14 mouse cellular contexts compared by ENCODE assay signal in genomic region chr7:121082949-121083513, GRCm38 (mm10). TPM values are rescaled to one million over a fixed set of nuclear protein-coding genes. Genes with fewer than 3 reads are reported as not detected.
A peak's percentile ranks its signal among the peaks of the same experiment; 100 is the strongest.
DNase-seq lines count a peak whose midpoint lies in the region; ATAC-seq and TF ChIP-seq lines count a peak whose summit lies in the region.
"Had no signal": no experiment of that assay in that cellular context is flagged by ENCODE, and none has a peak within 500 bp of the region (broad histone marks: within the 10 kb centered on the region; RNA-seq: fewer than 3 reads in every experiment).

No protein-coding gene starts in this region.

- H3K4me2 ChIP-seq in hindbrain, embryonic 11.5 days (replicated peaks; ENCODE audit: low read depth, low read length), result no peak overlapping the region
- H3K4me2 ChIP-seq in limb, embryonic 13.5 days (replicated peaks), result no peak overlapping the region

- H3K27ac ChIP-seq in hindbrain, embryonic 10.5 days, result 0 out of 2 replicates have a peak overlapping the region, but pooled peaks have one; percentile 4
- no peak overlapping the region for H3K27ac ChIP-seq in hindbrain, embryonic 11.5 days (ENCODE audit: low read depth, low read length)
- no peak overlapping the region for H3K27ac ChIP-seq in limb, embryonic 13.5 days
- H3K27ac ChIP-seq: stomach, postnatal 0 days had no signal

- H3K4me1 ChIP-seq in hindbrain, embryonic 10.5 days (replicated peaks), result peaks cover 18% of the 10 kb centered on the region
- H3K4me1 ChIP-seq in hindbrain, embryonic 11.5 days (replicated peaks; ENCODE audit: control insufficient read depth, insufficient read depth, low read length), result no peaks in the 10 kb centered on the region
- H3K4me1 ChIP-seq in limb, embryonic 13.5 days, result peaks cover 28% of the 10 kb centered on the region

- no peak for TF ChIP-seq CTCF in brain, embryonic 14.5 days (IDR thresholded peaks at IDR 0.05; ENCODE audit: borderline replicate concordance, extremely low read depth, insufficient read depth, insufficient read length)

- H3K27me3 ChIP-seq in hindbrain, embryonic 10.5 days (ENCODE audit: insufficient read depth, poor library complexity, severe bottlenecking), result no peaks in the 10 kb centered on the region
- no peaks in the 10 kb centered on the region for H3K27me3 ChIP-seq in hindbrain, embryonic 11.5 days (ENCODE audit: control insufficient read depth, insufficient read depth, low read length)
- no peaks in the 10 kb centered on the region for H3K27me3 ChIP-seq in limb, embryonic 13.5 days

- H3K9ac ChIP-seq in hindbrain, embryonic 11.5 days (ENCODE audit: low read depth, low read length), result no peak overlapping the region
- H3K9ac ChIP-seq in limb, embryonic 13.5 days, result no peak overlapping the region

- H3K4me3 ChIP-seq in hindbrain, embryonic 10.5 days, result no peak overlapping the region
- H3K4me3 ChIP-seq in hindbrain, embryonic 11.5 days (ENCODE audit: low read depth, low read length), result no peak overlapping the region
- no peak overlapping the region for H3K4me3 ChIP-seq in limb, embryonic 13.5 days

- peaks cover 24% of the 10 kb centered on the region for H3K36me3 ChIP-seq in hindbrain, embryonic 10.5 days
- H3K36me3 ChIP-seq in hindbrain, embryonic 11.5 days (ENCODE audit: control insufficient read depth, insufficient read depth, low read length), result no peaks in the 10 kb centered on the region
- peaks cover 10% of the 10 kb centered on the region for H3K36me3 ChIP-seq in limb, embryonic 13.5 days

- no peak for TF ChIP-seq POLR2A in brain, embryonic 14.5 days (IDR thresholded peaks at IDR 0.05; ENCODE audit: borderline replicate concordance, extremely low read depth, insufficient read depth, insufficient read length, poor library complexity, severe bottlenecking)

- WGBS in hindbrain, embryonic 10.5 days, result 76% methylated on average over 9 of the region's 9 CpGs
- WGBS in hindbrain, embryonic 11.5 days, result 75% methylated on average over 9 of the region's 9 CpGs
- 70% methylated on average over 9 of the region's 9 CpGs for WGBS in limb, embryonic 13.5 days

- ATAC-seq in hindbrain, embryonic 11.5 days (ENCODE audit: low FRiP score), result no peak
- peak; percentile 35 for ATAC-seq in limb, embryonic 13.5 days (ENCODE audit: low FRiP score, low read depth)

- H3K9me3 ChIP-seq in hindbrain, embryonic 10.5 days, result no peaks in the 10 kb centered on the region
- H3K9me3 ChIP-seq in hindbrain, embryonic 11.5 days (ENCODE audit: control insufficient read depth, low read length), result no peaks in the 10 kb centered on the region
- no peaks in the 10 kb centered on the region for H3K9me3 ChIP-seq in limb, embryonic 13.5 days

- DNase-seq in adrenal gland, postnatal 36 days, result peak; percentile 20 to 26
- DNase-seq in adrenal gland, postnatal 4 days (ENCODE audit: low spot score in 2 of 2), result no peak
- DNase-seq in hindbrain, embryonic 10.5 days (ENCODE audit: low spot score), result no peak
- DNase-seq in hindbrain, embryonic 11.5 days (ENCODE audit: low spot score), result no peak
- DNase-seq in brain, embryonic 14.5 days (ENCODE audit: low read depth), result peak; percentile 71
- no peak for DNase-seq in embryo, embryonic 10.5 days (ENCODE audit: low spot score)
- no peak for DNase-seq in ovary, postnatal 10 days (ENCODE audit: low spot score)
- DNase-seq: embryo, embryonic 11 days; kidney, adult 2 months; liver; lung, postnatal 10 days had no signal

RNA-seq across cellular contexts. Expression of gene Otoa, which starts 1.6 kb away (rescaled TPM):
- under 1 TPM; 0.43 to 0.82 TPM for total RNA-seq in adrenal gland, postnatal 36 days (2021)
- 1 to 10 TPM; 1.7 to 1.9 TPM for total RNA-seq in adrenal gland, postnatal 4 days (2021)
- 0.10 and 0.65 TPM in 2 replicates for polyA plus RNA-seq in hindbrain, embryonic 10.5 days (2016; fragmentation: Nextera tagmentation; extraction: Ambion mirVana)
- 0.08 and 0.29 TPM in 2 replicates for polyA plus RNA-seq in hindbrain, embryonic 11.5 days (2014; fragmentation: Nextera tagmentation; extraction: Ambion mirVana)
- polyA plus RNA-seq in brain, embryonic 14.5 days (2012; rRNA removed), result 0.46 and 0.52 TPM in 2 replicates
- 0.13 and 0.18 TPM in 2 replicates for polyA plus RNA-seq in limb, embryonic 13.5 days (2015; fragmentation: Nextera tagmentation; extraction: Ambion mirVana)

RNA-seq across cellular contexts. Expression of gene Igsf6, which starts 8.7 kb away (rescaled TPM):
- total RNA-seq in adrenal gland, postnatal 36 days (2021), result 1 to 10 TPM; 1.6 to 2.7 TPM
- 1 to 10 TPM; 3.0 to 3.4 TPM for total RNA-seq in adrenal gland, postnatal 4 days (2021)
- 1.3 and 1.5 TPM in 2 replicates for polyA plus RNA-seq in hindbrain, embryonic 10.5 days (2016; fragmentation: Nextera tagmentation; extraction: Ambion mirVana)
- 1.2 and 1.7 TPM in 2 replicates for polyA plus RNA-seq in hindbrain, embryonic 11.5 days (2014; fragmentation: Nextera tagmentation; extraction: Ambion mirVana)
- 0.20 and 0.36 TPM in 2 replicates for polyA plus RNA-seq in brain, embryonic 14.5 days (2012; rRNA removed)
- 1.3 and 1.7 TPM in 2 replicates for polyA plus RNA-seq in limb, embryonic 13.5 days (2015; fragmentation: Nextera tagmentation; extraction: Ambion mirVana)
- total RNA-seq: ES-E14 had no signal

RNA-seq across cellular contexts. Expression of gene Mettl9, which starts 48.8 kb away (rescaled TPM):
- 100 to 1,000 TPM; 107 to 136 TPM for total RNA-seq in adrenal gland, postnatal 36 days (2021)
- total RNA-seq in adrenal gland, postnatal 4 days (2021), result 100 to 1,000 TPM; 134 to 136 TPM
- 199 and 215 TPM in 2 replicates for polyA plus RNA-seq in hindbrain, embryonic 10.5 days (2016; fragmentation: Nextera tagmentation; extraction: Ambion mirVana)
- 266 and 279 TPM in 2 replicates for polyA plus RNA-seq in hindbrain, embryonic 11.5 days (2014; fragmentation: Nextera tagmentation; extraction: Ambion mirVana)
- 103 and 112 TPM in 2 replicates for polyA plus RNA-seq in brain, embryonic 14.5 days (2012; rRNA removed)
- polyA plus RNA-seq in limb, embryonic 13.5 days (2015; fragmentation: Nextera tagmentation; extraction: Ambion mirVana), result 243 and 247 TPM in 2 replicates

Comparison
In these comparisons a context has a peak if more than half of its experiments do, and no peak if none do; other contexts are left out.
1. DNase-seq: peak in adrenal gland, postnatal 36 days (2 of 2) and brain, embryonic 14.5 days (single experiment); none in adrenal gland, postnatal 4 days (0 of 2), hindbrain, embryonic 10.5 days (single experiment), hindbrain, embryonic 11.5 days (single experiment), embryo, embryonic 10.5 days (single experiment) and ovary, postnatal 10 days (single experiment).